Mouse (Mus musculus) limb, embryonic 15.5 days (tissue): ENCODE data around the gene Mrps26. TPM values are rescaled to one million over a fixed set of nuclear protein-coding genes. Genes with fewer than 3 reads are reported as not detected.
"Not testable (repeated sequence)": the region's sequence is repeated elsewhere in the genome, so short reads cannot be mapped to it uniquely, and the experiment has no call there.

Source experiments
- ATAC-seq: fragments of 200-750 bp; cut with Nextera tagmentation; 2 replicates; pipeline ENCODE4 v1.8.0; 2017; ENCODE audit warnings: low read depth, moderate TSS enrichment; ENCODE audit not compliant: insufficient number of reproducible peaks, low FRiP score, low TSS enrichment
- H3K27ac ChIP-seq: fragments of 300-500 bp; sonication (generic); 2 replicates; pipeline ENCODE4 v1.5.1; 2015; ENCODE audit warnings: moderate library complexity, mild to moderate bottlenecking, inconsistent platforms
- H3K27me3 ChIP-seq: fragments of 300-500 bp; sonication (generic); 2 replicates; pipeline ENCODE4 v1.6.1; 2015; ENCODE audit warnings: inconsistent platforms
- H3K36me3 ChIP-seq: fragments of 300-500 bp; sonication (generic); 2 replicates; pipeline ENCODE4 v1.6.1; 2015; ENCODE audit warnings: inconsistent platforms
- H3K4me1 ChIP-seq: fragments of 300-500 bp; sonication (generic); 2 replicates; pipeline ENCODE4 v1.6.1; 2015; ENCODE audit warnings: inconsistent platforms
- H3K4me2 ChIP-seq: fragments of 300-500 bp; sonication (generic); 2 replicates; pipeline ENCODE4 v1.6.1; 2015; ENCODE audit warnings: mild to moderate bottlenecking, inconsistent platforms
- H3K4me3 ChIP-seq: fragments of 300-500 bp; sonication (generic); 2 replicates; pipeline ENCODE4 v1.5.1; 2015; ENCODE audit warnings: mild to moderate bottlenecking, inconsistent platforms
- H3K9ac ChIP-seq: fragments of 300-500 bp; sonication (generic); 2 replicates; pipeline ENCODE4 v1.6.1; 2015; ENCODE audit warnings: inconsistent platforms
- H3K9me3 ChIP-seq: fragments of 300-500 bp; sonication (generic); 2 replicates; pipeline ENCODE4 v1.6.1; 2016; ENCODE audit warnings: inconsistent platforms
- WGBS: fragments of 180-500 bp; shearing (Covaris S2); methylation state at CpG from one replicate; pipeline ENCODE4 v1.1.7; 2015; 5-methylcytosine and 5-hydroxymethylcytosine counted together
- polyA plus RNA-seq: library from polyadenylated mRNA; unstranded; fragments of >200 nt; fragmentation: Nextera tagmentation; extraction: Ambion mirVana; gene quantifications from 2 replicates; pipeline ENCODE4 v1.2.1, GENCODE M21; 2015

Mrps26 gene
- polyA plus RNA-seq = 93.6 and 101 TPM in 2 replicates

DNA sequence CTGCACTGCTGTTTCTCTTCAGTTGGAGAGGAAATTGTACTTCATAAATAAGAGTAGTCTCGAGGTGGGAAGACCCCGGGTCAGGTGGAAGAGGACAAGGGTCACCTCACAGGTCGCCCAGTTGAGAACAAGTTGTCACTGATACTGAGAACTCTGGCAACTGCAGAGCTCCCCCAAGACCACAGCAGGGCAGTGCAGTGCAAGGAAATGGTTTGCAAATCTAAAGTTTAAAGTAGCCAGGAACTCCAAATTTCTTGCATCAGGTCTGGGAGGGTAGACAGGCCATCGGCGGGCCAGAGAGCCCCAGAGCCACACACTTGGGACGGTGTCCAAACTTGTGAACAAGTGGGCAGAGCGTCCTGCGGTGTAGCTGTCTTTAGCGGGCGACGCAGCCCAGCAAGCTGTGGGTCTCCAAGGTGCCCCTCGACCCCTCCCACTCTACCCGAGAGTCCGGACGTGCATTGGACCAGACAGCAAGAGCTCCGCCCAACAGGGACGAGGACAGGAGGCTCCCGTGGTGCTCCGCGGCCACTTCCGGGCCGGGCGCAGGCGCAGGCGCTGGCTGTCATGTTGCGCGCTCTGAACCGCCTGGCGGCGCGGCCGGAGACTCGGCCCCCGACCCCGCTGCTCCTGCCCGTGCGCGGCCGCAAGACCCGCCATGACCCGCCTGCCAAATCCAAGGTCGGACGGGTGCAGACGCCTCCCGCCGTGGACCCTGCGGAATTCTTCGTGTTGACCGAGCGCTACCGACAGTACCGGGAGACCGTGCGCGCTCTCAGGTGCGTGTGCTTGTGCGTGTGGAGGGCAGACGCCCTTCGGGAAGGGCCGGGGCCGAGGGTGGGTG is at the start of gene Mrps26:
TSS of gene Mrps26 (plus strand) at position 531 of the 844 bp plus-strand sequence.
- no peaks in the 10 kb centered on the region for H3K9me3 ChIP-seq
- H3K4me1 ChIP-seq = peaks cover 26% of the 10 kb centered on the region
- H3K36me3 ChIP-seq = peaks cover 23% of the 10 kb centered on the region
- peak within 1 kb of the TSS; percentile 80 for H3K4me2 ChIP-seq
- no peaks in the 10 kb centered on the region for H3K27me3 ChIP-seq
- WGBS = under 1% methylated on average over 61 of the region's 61 CpGs
- H3K27ac ChIP-seq = peak within 1 kb of the TSS; percentile 81
- peak within 1 kb of the TSS; percentile 86 for H3K4me3 ChIP-seq
- peak within 1 kb of the TSS; percentile 90 for H3K9ac ChIP-seq
- ATAC-seq = peak; percentile 97

DNA sequence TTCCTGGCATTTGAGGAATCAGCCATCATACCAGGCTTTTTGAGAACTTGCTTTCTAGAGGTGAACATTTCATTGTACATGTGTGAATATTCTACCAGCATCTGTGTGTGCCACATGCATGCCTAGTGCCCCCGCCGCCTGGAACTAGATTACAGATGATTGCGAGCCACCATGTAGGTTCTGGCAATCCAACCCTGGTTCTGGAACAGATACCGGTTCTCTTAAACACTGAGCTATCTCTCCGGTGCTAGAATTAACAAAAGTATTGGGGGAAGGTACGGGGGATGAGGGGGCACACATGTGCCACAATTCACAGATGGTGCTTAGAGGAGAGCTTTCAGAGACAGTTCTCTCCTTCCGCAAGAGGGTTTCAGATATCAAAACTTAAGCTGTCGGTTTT is 49.6 kb upstream of the Mrps26 start:
- peaks cover 43% of the 10 kb centered on the region for H3K36me3 ChIP-seq
- no peaks in the 10 kb centered on the region for H3K9me3 ChIP-seq
- H3K27me3 ChIP-seq = no peaks in the 10 kb centered on the region

DNA sequence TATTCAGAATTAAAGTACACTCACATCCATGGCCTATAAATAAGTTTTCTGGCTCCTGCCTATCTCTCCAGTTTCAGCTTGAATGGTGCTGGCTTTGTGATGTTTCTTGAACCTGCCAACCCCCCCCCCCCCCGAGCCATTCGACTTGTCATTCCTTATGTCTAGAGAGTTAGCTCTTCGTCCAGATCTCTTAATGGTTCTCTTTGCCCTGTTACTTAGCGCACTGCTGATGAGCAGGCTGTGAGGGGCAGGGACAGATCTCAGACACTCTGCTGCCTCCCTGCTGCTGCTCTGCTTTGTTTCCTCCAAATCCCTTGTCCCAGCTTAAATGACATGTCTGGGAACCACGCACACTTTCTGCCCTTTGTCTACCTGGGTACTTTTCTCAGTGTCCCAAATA is 47.8 kb upstream of the Mrps26 start:
- no peaks in the 10 kb centered on the region for H3K9me3 ChIP-seq
- H3K27me3 ChIP-seq = no peaks in the 10 kb centered on the region
- WGBS = 76% methylated on average over 5 of the region's 5 CpGs
- no peak overlapping the region for H3K4me3 ChIP-seq
- no peak for ATAC-seq
- H3K9ac ChIP-seq = no peak overlapping the region
- H3K4me1 ChIP-seq = no peaks in the 10 kb centered on the region
- H3K36me3 ChIP-seq = peaks cover 44% of the 10 kb centered on the region
- H3K4me2 ChIP-seq = no peak overlapping the region
- H3K27ac ChIP-seq = no peak overlapping the region

More for the DNA sequence above, 49.6 kb upstream of the Mrps26 start:
- no peaks in the 10 kb centered on the region for H3K4me1 ChIP-seq
- H3K27ac ChIP-seq = no peak overlapping the region
- no peak overlapping the region for H3K4me2 ChIP-seq
- 93% methylated on average over 8 of the region's 8 CpGs for WGBS
- no peak overlapping the region for H3K4me3 ChIP-seq
- no peak overlapping the region for H3K9ac ChIP-seq
- ATAC-seq = no peak

DNA sequence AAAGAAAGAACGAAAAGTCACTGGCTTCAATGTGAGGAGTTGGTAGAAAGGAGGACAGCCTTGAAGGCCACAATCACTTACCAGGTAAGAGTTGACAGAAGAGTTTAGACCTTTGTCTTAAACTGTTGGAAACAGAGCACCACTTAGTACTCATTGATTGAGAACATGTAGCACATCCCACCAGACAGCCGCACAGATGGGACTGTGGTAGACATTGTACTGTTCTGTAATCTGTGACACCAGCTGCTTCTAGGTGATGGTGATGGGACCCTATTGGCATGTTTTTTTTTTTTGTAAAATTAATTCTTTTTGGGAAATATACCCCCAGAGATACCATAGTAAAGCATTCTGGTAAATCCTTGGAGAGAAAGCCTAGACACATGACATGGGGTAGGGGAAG is 41.6 kb upstream of the Mrps26 start:
- H3K36me3 ChIP-seq = peaks cover 74% of the 10 kb centered on the region
- 93% methylated on average over 2 of the region's 2 CpGs for WGBS

DNA sequence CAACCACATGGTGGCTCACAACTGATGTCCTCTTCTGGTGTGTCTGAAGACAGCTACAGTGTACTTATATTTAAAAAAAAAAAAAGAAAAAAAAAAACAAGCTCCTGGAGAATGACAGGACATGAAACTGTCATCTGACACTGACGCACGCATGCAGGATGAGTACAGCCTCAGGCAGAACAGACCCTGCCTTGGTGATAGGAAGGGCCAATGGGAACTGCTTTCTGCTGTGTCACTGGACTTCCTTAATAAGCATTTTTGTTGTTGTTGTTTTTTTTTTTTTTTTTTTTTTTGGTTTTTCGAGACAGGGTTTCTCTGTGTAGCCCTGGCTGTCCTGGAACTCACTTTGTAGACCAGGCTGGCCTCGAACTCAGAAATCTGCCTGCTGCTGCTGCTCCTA is 38.1 kb upstream of the Mrps26 start:
- H3K27ac ChIP-seq, H3K9me3 ChIP-seq, H3K27me3 ChIP-seq, H3K4me2 ChIP-seq, H3K4me3 ChIP-seq, H3K4me1 ChIP-seq, H3K9ac ChIP-seq, ATAC-seq: not testable (repeated sequence)
- 80% methylated on average over 3 of the region's 4 CpGs for WGBS
- peaks cover 58% of the 10 kb centered on the region for H3K36me3 ChIP-seq

More for the DNA sequence above, 41.6 kb upstream of the Mrps26 start:
- Histone ChIP-seq H3K4me1 (no peaks in the 10 kb centered on the region), H3K27ac (no peak overlapping the region), H3K4me3 (no peak overlapping the region), H3K9me3 (no peaks in the 10 kb centered on the region), H3K4me2 (no peak overlapping the region), H3K9ac (no peak overlapping the region), H3K27me3 (no peaks in the 10 kb centered on the region)
- ATAC-seq = no peak

DNA sequence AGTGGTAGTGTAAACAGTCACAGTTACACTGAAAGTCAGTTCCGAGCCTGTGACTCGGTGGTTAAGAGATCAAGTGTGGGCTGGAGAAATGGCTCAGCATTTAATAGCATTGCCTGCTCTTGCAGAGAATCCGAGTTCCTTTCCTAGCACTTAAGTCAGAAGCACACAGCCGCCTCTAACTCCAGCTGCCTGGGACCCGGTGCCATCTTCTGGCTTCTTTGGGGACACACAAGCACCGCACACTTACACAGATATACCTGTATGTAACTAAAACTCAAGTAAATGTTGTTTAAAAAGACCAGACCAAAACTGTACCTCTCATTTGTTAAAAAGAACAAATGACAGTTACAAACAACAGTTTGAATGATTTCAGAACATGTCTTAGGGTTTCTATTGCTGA is 35.1 kb upstream of the Mrps26 start:
- no peak overlapping the region for H3K4me2 ChIP-seq
- no peak overlapping the region for H3K9ac ChIP-seq
- H3K27me3 ChIP-seq = no peaks in the 10 kb centered on the region
- no peaks in the 10 kb centered on the region for H3K4me1 ChIP-seq
- no peak for ATAC-seq
- peaks cover 51% of the 10 kb centered on the region for H3K36me3 ChIP-seq
- H3K27ac ChIP-seq = no peak overlapping the region
- no peaks in the 10 kb centered on the region for H3K9me3 ChIP-seq
- H3K4me3 ChIP-seq = no peak overlapping the region
- WGBS = 87% methylated on average over 6 of the region's 6 CpGs

DNA sequence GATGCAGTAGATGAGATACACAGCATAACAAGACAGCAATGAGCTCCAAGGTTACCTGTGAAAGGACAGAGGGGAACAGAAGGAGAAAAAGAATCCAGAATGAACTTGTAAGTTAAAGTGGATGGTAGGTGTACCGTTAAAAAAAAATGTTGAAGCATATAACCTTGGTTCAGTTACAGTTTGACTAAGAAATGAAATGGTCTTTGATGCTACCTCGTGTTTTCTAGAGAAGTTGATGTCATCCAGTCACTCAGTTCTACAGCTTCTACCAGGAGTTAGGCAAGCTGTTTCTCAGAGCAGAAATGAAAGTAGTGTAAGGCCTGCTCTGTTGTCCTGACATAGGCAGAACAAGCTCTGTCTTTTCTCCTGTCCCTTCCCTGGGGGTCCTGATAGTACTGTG is 34.3 kb upstream of the Mrps26 start:
- no peak overlapping the region for H3K4me3 ChIP-seq
- 91% methylated on average over 2 of the region's 2 CpGs for WGBS
- H3K4me2 ChIP-seq = no peak overlapping the region
- no peaks in the 10 kb centered on the region for H3K27me3 ChIP-seq
- ATAC-seq = no peak
- peaks cover 55% of the 10 kb centered on the region for H3K36me3 ChIP-seq
- no peaks in the 10 kb centered on the region for H3K4me1 ChIP-seq
- no peaks in the 10 kb centered on the region for H3K9me3 ChIP-seq
- H3K9ac ChIP-seq = no peak overlapping the region
- no peak overlapping the region for H3K27ac ChIP-seq

DNA sequence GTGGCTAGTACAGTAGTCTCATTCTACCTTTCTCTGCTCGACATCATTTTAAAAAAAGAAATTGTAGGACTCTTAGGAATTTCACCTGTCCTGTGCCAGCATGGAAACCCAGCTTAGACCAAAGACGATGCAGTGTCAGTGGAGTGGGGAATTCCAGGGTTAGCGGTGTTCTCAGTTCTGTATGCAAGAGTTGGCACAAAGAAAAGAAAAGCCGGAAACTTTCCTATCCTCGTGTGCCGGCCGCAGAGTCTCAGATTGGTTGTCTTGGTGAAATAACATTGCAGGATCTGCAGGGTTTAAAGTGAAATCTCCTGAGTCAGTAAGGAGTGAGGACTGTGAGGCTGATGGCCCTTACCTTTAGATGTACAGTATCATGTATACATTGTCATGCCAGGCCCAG is 33.6 kb upstream of the Mrps26 start:
- H3K27ac ChIP-seq = no peak overlapping the region
- H3K4me1 ChIP-seq = no peaks in the 10 kb centered on the region
- H3K9ac ChIP-seq = no peak overlapping the region
- WGBS = 93% methylated on average over 7 of the region's 7 CpGs
- no peak for ATAC-seq
- H3K4me2 ChIP-seq = no peak overlapping the region
- H3K4me3 ChIP-seq = no peak overlapping the region
- no peaks in the 10 kb centered on the region for H3K9me3 ChIP-seq
- H3K27me3 ChIP-seq = no peaks in the 10 kb centered on the region
- peaks cover 55% of the 10 kb centered on the region for H3K36me3 ChIP-seq

DNA sequence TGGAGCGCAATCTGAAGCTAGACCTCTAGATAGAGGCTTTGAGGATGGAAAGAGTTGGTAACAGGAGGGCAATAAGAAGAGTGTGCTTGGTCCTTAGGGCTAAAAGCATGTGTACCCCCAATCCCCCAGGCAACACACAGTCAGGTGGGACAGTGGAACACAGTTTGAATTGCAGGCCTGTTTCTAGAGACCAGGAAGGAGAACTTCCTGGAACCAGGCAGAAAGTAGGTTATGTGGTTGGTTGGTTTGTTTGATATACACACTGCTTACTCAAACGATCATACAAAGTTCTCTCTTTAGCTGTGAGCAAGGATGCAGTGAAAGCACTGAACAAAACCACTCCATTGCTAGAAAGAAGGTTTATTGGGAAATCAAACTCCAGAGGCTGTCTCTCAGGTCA is 31.3 kb upstream of the Mrps26 start:
- H3K27me3 ChIP-seq = no peaks in the 10 kb centered on the region
- H3K9me3 ChIP-seq = no peaks in the 10 kb centered on the region
- peaks cover 60% of the 10 kb centered on the region for H3K36me3 ChIP-seq
- ATAC-seq = no peak
- no peaks in the 10 kb centered on the region for H3K4me1 ChIP-seq
- 86% methylated on average over 2 of the region's 2 CpGs for WGBS
- no peak overlapping the region for H3K4me2 ChIP-seq
- no peak overlapping the region for H3K4me3 ChIP-seq
- H3K9ac ChIP-seq = no peak overlapping the region
- H3K27ac ChIP-seq = no peak overlapping the region

DNA sequence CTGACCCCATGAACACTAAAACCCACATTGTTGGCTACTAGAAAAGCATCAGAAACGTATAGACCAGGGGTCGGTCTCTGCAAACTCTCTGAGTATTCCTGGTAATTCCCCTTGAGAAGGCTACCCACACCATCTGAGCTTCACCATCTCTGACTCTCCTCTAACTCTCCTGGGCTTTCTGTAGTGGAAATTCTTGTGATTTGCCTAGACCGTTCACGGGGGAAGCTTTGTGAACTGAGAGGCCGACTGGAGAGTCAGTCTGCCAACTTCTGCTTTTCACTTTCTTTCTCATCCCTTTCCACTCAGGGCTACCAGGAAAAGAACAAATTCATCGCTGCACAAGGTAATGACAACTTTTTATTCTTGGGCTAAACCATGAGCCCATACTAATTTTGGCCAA is 28.5 kb upstream of the Mrps26 start:
- Histone ChIP-seq H3K9me3 (no peaks in the 10 kb centered on the region), H3K27ac (no peak overlapping the region), H3K9ac (no peak overlapping the region), H3K4me2 (no peak overlapping the region), H3K27me3 (no peaks in the 10 kb centered on the region), H3K4me3 (no peak overlapping the region), H3K4me1 (no peaks in the 10 kb centered on the region), H3K36me3 (peaks cover 84% of the 10 kb centered on the region)
- WGBS = 86% methylated on average over 6 of the region's 6 CpGs
- ATAC-seq = no peak

DNA sequence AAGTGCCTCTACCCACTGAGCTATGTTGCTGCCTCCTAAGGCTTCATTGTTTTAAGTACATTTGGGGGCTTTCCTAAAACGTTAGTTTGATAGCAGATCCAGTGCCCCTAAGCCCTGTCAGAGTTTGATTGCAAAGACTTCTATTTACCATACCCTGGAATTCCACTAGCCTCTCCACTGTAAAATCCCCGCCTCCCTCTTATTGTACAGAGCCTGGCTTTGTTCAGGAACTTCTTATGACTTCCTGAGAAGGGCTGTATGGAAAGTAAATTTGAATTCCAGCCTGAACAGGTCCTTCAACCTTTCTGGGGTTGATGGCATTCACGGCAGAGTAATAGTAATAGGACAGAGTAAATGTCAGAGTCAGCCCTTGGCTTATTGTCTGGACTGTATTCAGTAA is 26.7 kb upstream of the Mrps26 start:
- 75% methylated on average over 3 of the region's 3 CpGs for WGBS
- Histone ChIP-seq H3K4me3 (no peak overlapping the region), H3K9me3 (no peaks in the 10 kb centered on the region), H3K9ac (no peak overlapping the region), H3K4me2 (no peak overlapping the region), H3K27ac (no peak overlapping the region), H3K27me3 (no peaks in the 10 kb centered on the region), H3K4me1 (no peaks in the 10 kb centered on the region), H3K36me3 (peaks cover 90% of the 10 kb centered on the region)
- ATAC-seq = no peak

DNA sequence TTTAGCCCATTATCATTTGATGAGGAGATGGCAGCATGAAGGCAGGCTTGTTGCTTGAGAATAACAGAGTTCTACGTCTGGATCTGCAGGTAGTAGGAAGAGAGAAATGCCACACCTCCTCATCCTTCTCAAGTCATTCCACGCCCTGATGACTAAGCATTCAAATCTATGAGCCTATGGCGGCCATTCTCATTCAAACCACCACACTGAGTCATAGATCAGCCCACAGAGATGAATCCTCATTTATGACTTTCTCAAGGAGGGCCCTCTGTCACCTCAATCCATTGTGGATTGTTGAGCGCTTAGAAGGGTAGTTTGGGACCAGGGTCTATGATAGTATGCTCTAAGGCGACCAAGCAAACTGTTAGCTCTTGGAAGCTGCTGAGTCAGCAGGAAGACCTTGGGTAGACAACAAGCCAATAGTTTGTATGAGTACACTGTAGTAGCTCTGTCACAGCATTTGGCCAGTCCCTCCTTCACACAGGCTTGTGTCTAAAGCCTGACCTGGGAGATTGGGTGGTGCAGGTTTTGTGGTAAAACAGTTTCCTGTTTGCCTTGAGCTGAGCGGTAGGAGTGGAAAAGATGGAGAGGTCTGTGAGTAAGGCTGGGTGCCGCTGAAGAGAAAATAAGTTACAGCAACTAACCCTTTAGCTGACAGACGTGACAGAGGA is 24.5 kb upstream of the Mrps26 start:
- H3K9ac ChIP-seq = no peak overlapping the region
- H3K4me1 ChIP-seq = no peaks in the 10 kb centered on the region
- ATAC-seq = no peak
- WGBS = 87% methylated on average over 8 of the region's 8 CpGs
- H3K9me3 ChIP-seq = no peaks in the 10 kb centered on the region
- H3K27me3 ChIP-seq = no peaks in the 10 kb centered on the region
- H3K36me3 ChIP-seq = peaks cover 94% of the 10 kb centered on the region
- H3K27ac ChIP-seq = peak overlapping the region; percentile 13; the same call in 1 of the 2 replicates
- no peak overlapping the region for H3K4me3 ChIP-seq
- H3K4me2 ChIP-seq = no peak overlapping the region
